25 mouse cellular contexts compared by ENCODE assay signal in genomic region chr1:84936716-84937510, GRCm38 (mm10). TPM values are rescaled to one million over a fixed set of nuclear protein-coding genes. Genes with fewer than 3 reads are reported as not detected.
"Had no signal": no experiment of that assay in that cellular context is flagged by ENCODE, and none has a peak within 500 bp of the region (broad histone marks: within the 10 kb centered on the region; RNA-seq: fewer than 3 reads in every experiment).

No protein-coding gene starts in this region.

- H3K4me3 ChIP-seq: heart, embryonic 10.5 days; heart, embryonic 12.5 days; hindbrain, embryonic 13.5 days; hindbrain, embryonic 15.5 days; limb, embryonic 13.5 days; limb, embryonic 15.5 days; liver, embryonic 12.5 days had no signal

- DNase-seq: gastrocnemius, postnatal 14 days; gastrocnemius, postnatal 36 days; heart, adult 18-20 months; heart, postnatal 10 days; heart, postnatal 36 days; kidney, adult 11 months; kidney, adult 8-10 months; kidney, postnatal 10 days; kidney, postnatal 36 days; layer of hippocampus, adult 9-11 months; layer of hippocampus, postnatal 36 days; left cerebral cortex, postnatal 4 days had no signal

- H3K27me3 ChIP-seq: hindbrain, embryonic 13.5 days; hindbrain, embryonic 15.5 days had no signal

- H3K4me1 ChIP-seq: liver, embryonic 12.5 days had no signal

- ATAC-seq: hindbrain, postnatal 0 days; intestine, embryonic 16.5 days; liver, embryonic 12.5 days had no signal

- H3K27ac ChIP-seq: heart, embryonic 10.5 days; hindbrain, embryonic 13.5 days; hindbrain, embryonic 15.5 days; hindbrain, postnatal 0 days; limb, embryonic 13.5 days; limb, embryonic 15.5 days; liver, embryonic 12.5 days; liver, embryonic 14.5 days had no signal

- H3K36me3 ChIP-seq: heart, embryonic 10.5 days; heart, embryonic 12.5 days; hindbrain, embryonic 13.5 days; hindbrain, embryonic 15.5 days; limb, embryonic 13.5 days; limb, embryonic 15.5 days; liver, embryonic 12.5 days had no signal

RNA-seq across cellular contexts. Expression of gene Slc16a14, which starts 2.0 kb away (rescaled TPM):
- polyA plus RNA-seq: heart, embryonic 16.5 days; large intestine, adult 2 months; liver, adult 2 months; liver, embryonic 14.5 days had no signal
